Mouse (Mus musculus): ENCODE data around the gene Kiss1r. TPM values are rescaled to one million over a fixed set of nuclear protein-coding genes. Genes with fewer than 3 reads are reported as not detected.

The Kiss1r gene
- polyA plus RNA-seq, 1 experiment from 2014 or later = 0.52 TPM

DNA sequence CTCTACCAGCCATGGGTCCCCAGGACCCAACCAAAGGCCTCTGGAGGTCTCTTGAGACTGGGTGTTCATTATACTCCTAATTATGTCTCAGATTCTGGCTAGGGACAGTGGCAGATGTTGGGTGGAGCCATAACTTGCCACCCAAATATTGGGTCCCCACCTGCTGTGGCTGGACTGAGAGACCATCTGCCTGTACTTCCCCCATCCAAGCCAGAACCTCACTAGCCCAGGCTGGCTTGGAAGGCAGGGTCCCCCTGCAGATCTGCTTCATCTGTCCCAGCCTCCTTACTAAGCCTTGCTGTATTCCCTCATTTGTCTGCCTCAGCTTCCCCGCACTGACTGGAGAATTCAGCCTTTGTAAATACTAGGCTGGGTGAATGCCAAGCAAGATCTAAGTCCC lies 51.4 kb downstream of the Kiss1r start:
- no peak for ATAC-seq
- Histone ChIP-seq H3K36me3 (peaks cover 37% of the 10 kb centered on the region), H3K9ac (no peak overlapping the region), H3K27ac (no peak overlapping the region), H3K4me2 (replicated peaks) (no peak overlapping the region), H3K4me1 (replicated peaks) (peaks cover 9% of the 10 kb centered on the region), H3K27me3 (replicated peaks) (peaks cover 33% of the 10 kb centered on the region), H3K4me3 (replicated peaks) (no peak overlapping the region), H3K9me3 (no peaks in the 10 kb centered on the region)
- WGBS = 72% methylated on average over 1 of the region's 1 CpGs

DNA sequence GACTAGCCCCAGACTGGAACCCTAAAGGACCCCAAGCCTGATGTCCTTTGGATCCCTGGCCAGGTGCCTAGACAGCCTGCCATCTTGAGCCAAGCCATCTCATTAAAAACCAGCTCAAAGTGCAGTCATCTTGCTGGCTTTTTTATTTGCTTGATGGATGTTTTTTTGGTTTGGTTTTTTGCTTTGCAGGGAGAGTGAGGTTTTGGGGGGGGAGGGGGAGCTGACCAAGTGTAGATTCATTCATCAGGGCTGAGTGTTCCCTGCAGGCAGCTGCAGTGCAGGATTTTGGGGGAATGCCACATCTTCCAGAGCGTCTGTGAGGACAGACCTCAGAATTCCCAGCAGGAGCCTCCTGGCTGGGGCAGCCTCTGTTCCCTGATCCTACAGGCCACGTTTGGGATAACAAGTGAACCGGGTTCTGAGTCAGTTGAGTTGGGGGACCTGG lies 52.4 kb downstream of the Kiss1r start:
- H3K4me2 ChIP-seq (replicated peaks) = no peak overlapping the region
- H3K9ac ChIP-seq = no peak overlapping the region
- no peaks in the 10 kb centered on the region for H3K9me3 ChIP-seq
- H3K36me3 ChIP-seq = peaks cover 36% of the 10 kb centered on the region
- no peak for ATAC-seq
- H3K4me3 ChIP-seq (replicated peaks) = no peak overlapping the region
- peaks cover 33% of the 10 kb centered on the region for H3K27me3 ChIP-seq (replicated peaks)
- H3K4me1 ChIP-seq (replicated peaks) = peaks cover 9% of the 10 kb centered on the region
- no peak overlapping the region for H3K27ac ChIP-seq
- WGBS = 16% methylated on average over 3 of the region's 3 CpGs

DNA sequence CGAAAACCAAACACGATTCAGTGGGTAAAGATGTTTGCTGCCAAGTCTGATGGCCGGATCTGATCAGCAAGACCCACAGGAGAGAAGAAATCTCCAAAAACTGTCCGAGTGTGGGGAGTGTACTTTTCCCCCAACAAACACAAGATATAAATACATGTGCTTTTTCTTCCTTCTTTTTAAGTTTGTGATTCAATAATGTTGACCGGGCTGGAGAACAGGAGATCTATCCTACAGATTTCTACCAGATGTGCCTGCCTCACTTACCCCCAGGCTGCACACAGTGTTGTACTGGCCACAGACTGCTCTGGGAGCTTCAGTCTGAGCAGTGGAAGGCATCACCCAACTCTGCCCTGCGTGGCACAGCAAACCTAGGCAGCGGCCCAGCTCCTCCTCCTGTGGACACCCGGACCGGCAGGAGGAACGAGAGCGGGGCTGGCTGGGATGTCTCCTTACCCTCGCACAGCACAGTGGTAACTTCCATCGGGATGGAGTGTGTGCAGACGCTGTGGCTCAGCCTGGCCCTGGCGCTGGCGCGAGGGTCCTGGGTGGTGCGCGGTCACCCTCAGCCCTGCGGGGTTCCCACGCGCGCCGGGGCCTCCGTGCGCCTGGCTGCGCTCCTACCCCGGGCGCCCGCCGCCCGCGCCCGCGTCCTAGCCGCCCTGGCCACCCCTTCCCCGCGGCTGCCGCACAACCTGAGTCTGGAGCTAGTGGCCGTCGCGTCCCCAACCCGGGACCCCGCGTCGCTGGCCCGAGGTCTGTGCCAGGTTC lies 53.8 kb downstream of the Kiss1r start, which contains the start of gene Grin3b:
Grin3b (plus strand) TSS at position 301 of the 768 bp plus-strand sequence.
- H3K36me3 ChIP-seq = peaks cover 29% of the 10 kb centered on the region
- no peaks in the 10 kb centered on the region for H3K9me3 ChIP-seq
- WGBS = 6% methylated on average over 47 of the region's 47 CpGs
- H3K9ac ChIP-seq = peak within 1 kb of the TSS; percentile 52
- peak within 1 kb of the TSS; percentile 43 for H3K4me3 ChIP-seq (replicated peaks)
- ATAC-seq = no peak
- peaks cover 9% of the 10 kb centered on the region for H3K4me1 ChIP-seq (replicated peaks)
- peak within 1 kb of the TSS; percentile 88 for H3K4me2 ChIP-seq (replicated peaks)
- H3K27me3 ChIP-seq (replicated peaks) = peaks cover 33% of the 10 kb centered on the region
- H3K27ac ChIP-seq = no peak within 1 kb of the TSS

DNA sequence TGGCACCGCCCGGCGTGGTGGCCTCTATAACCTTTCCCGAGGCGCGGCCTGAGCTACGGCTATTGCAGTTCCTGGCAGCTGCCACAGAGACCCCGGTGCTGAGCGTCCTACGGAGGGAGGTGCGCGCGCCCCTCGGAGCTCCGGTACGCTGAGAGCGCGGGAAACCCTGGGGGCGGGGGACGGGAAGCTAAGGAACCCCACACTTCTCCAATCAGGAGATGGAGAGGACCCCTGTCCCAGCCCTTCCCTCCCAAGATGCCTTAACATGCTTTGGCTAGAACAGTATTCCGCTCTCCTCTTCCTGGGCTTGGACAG lies 54.4 kb downstream of the Kiss1r start:
- Histone ChIP-seq H3K27ac (no peak overlapping the region), H3K4me2 (replicated peaks) (peak overlapping the region; percentile 88), H3K27me3 (replicated peaks) (peaks cover 33% of the 10 kb centered on the region), H3K9ac (peak overlapping the region; percentile 52), H3K4me3 (replicated peaks) (peak overlapping the region; percentile 43), H3K4me1 (replicated peaks) (peaks cover 9% of the 10 kb centered on the region), H3K9me3 (no peaks in the 10 kb centered on the region), H3K36me3 (peaks cover 32% of the 10 kb centered on the region)
- 3% methylated on average over 21 of the region's 21 CpGs for WGBS
- ATAC-seq = 0 out of 2 replicates have a peak, but pooled peaks have one; percentile 11

Other genes with a start within 250 kb of the Kiss1r start
- 62.8 and 63.0 TPM in 2 replicates for gene Tpgs1, start 247.6 kb upstream of the Kiss1r start, polyA plus RNA-seq (2015; fragmentation: Nextera tagmentation; extraction: Ambion mirVana)
- 137 and 144 TPM in 2 replicates for gene Cdc34, start 234.8 kb upstream of the Kiss1r start, polyA plus RNA-seq (2015; fragmentation: Nextera tagmentation; extraction: Ambion mirVana)
- gene Gzmm, start 228.0 kb upstream of the Kiss1r start, polyA plus RNA-seq (2015; fragmentation: Nextera tagmentation; extraction: Ambion mirVana) = 0.52 and 0.76 TPM in 2 replicates
- 1,119 and 1,131 TPM in 2 replicates for gene Bsg, start 212.5 kb upstream of the Kiss1r start, polyA plus RNA-seq (2015; fragmentation: Nextera tagmentation; extraction: Ambion mirVana)
- 0.18 and 0.23 TPM in 2 replicates for gene Hcn2, start 200.3 kb upstream of the Kiss1r start, polyA plus RNA-seq (2015; fragmentation: Nextera tagmentation; extraction: Ambion mirVana)
- gene Polrmt, start 170.4 kb upstream of the Kiss1r start, polyA plus RNA-seq (2015; fragmentation: Nextera tagmentation; extraction: Ambion mirVana) = 37.8 and 45.5 TPM in 2 replicates
- 0.09 and 0.28 TPM in 2 replicates for gene Fgf22, start 161.9 kb upstream of the Kiss1r start, polyA plus RNA-seq (2015; fragmentation: Nextera tagmentation; extraction: Ambion mirVana)
- gene Rnf126, start 150.0 kb upstream of the Kiss1r start, polyA plus RNA-seq (2015; fragmentation: Nextera tagmentation; extraction: Ambion mirVana) = 89.8 and 91.6 TPM in 2 replicates
- gene Fstl3, start 139.7 kb upstream of the Kiss1r start, polyA plus RNA-seq (2015; fragmentation: Nextera tagmentation; extraction: Ambion mirVana) = 14.0 and 16.1 TPM in 2 replicates
- gene Prss57, start 126.0 kb upstream of the Kiss1r start, polyA plus RNA-seq (2015; fragmentation: Nextera tagmentation; extraction: Ambion mirVana) = 0.09 TPM in 1 of 2 replicates, not detected in the other
- 48.1 and 48.5 TPM in 2 replicates for gene Palm, start 123.4 kb upstream of the Kiss1r start, polyA plus RNA-seq (2015; fragmentation: Nextera tagmentation; extraction: Ambion mirVana)
- gene Misp, start 96.0 kb upstream of the Kiss1r start, polyA plus RNA-seq (2015; fragmentation: Nextera tagmentation; extraction: Ambion mirVana) = 141 and 154 TPM in 2 replicates
- 307 and 314 TPM in 2 replicates for gene Ptbp1, start 62.5 kb upstream of the Kiss1r start, polyA plus RNA-seq (2015; fragmentation: Nextera tagmentation; extraction: Ambion mirVana)
- 3.7 and 3.9 TPM in 2 replicates for gene Prtn3, start 42.5 kb upstream of the Kiss1r start, polyA plus RNA-seq (2015; fragmentation: Nextera tagmentation; extraction: Ambion mirVana)
- gene Plppr3, start 42.3 kb upstream of the Kiss1r start, polyA plus RNA-seq (2015; fragmentation: Nextera tagmentation; extraction: Ambion mirVana) = 31.3 and 32.7 TPM in 2 replicates
- 1.1 and 2.6 TPM in 2 replicates for gene Elane, start 30.7 kb upstream of the Kiss1r start, polyA plus RNA-seq (2015; fragmentation: Nextera tagmentation; extraction: Ambion mirVana)
- not detected in 2 replicates for gene Cfd, start 26.1 kb upstream of the Kiss1r start, polyA plus RNA-seq (2015; fragmentation: Nextera tagmentation; extraction: Ambion mirVana)
- 37.3 and 39.8 TPM in 2 replicates for gene Med16, start 8.0 kb upstream of the Kiss1r start, polyA plus RNA-seq (2015; fragmentation: Nextera tagmentation; extraction: Ambion mirVana)
- gene Gm26602, start 6.1 kb upstream of the Kiss1r start, polyA plus RNA-seq (2015; fragmentation: Nextera tagmentation; extraction: Ambion mirVana) = 17.7 TPM in 1 of 2 replicates, not detected in the other
- gene R3hdm4, start 4.2 kb downstream of the Kiss1r start, polyA plus RNA-seq (2015; fragmentation: Nextera tagmentation; extraction: Ambion mirVana) = 108 and 116 TPM in 2 replicates
- 18.7 and 19.0 TPM in 2 replicates for gene Arid3a, start 10.1 kb downstream of the Kiss1r start, polyA plus RNA-seq (2015; fragmentation: Nextera tagmentation; extraction: Ambion mirVana)
- gene Wdr18, start 43.2 kb downstream of the Kiss1r start, polyA plus RNA-seq (2015; fragmentation: Nextera tagmentation; extraction: Ambion mirVana) = 90.3 and 94.8 TPM in 2 replicates
- gene Grin3b, start 53.7 kb downstream of the Kiss1r start, polyA plus RNA-seq (2015; fragmentation: Nextera tagmentation; extraction: Ambion mirVana) = 0.11 TPM in 2 replicates
- 18.1 and 19.6 TPM in 2 replicates for gene Tmem259, start 67.4 kb downstream of the Kiss1r start, polyA plus RNA-seq (2015; fragmentation: Nextera tagmentation; extraction: Ambion mirVana)
- 239 and 242 TPM in 2 replicates for gene Cnn2, start 71.6 kb downstream of the Kiss1r start, polyA plus RNA-seq (2015; fragmentation: Nextera tagmentation; extraction: Ambion mirVana)
- 3.0 and 3.7 TPM in 2 replicates for gene Abca7, start 79.5 kb downstream of the Kiss1r start, polyA plus RNA-seq (2015; fragmentation: Nextera tagmentation; extraction: Ambion mirVana)
- 6.3 and 6.5 TPM in 2 replicates for gene Arhgap45, start 99.7 kb downstream of the Kiss1r start, polyA plus RNA-seq (2015; fragmentation: Nextera tagmentation; extraction: Ambion mirVana)
- 206 and 218 TPM in 2 replicates for gene Polr2e, start 122.8 kb downstream of the Kiss1r start, polyA plus RNA-seq (2015; fragmentation: Nextera tagmentation; extraction: Ambion mirVana)
- gene Gpx4, start 130.2 kb downstream of the Kiss1r start, polyA plus RNA-seq (2015; fragmentation: Nextera tagmentation; extraction: Ambion mirVana) = 712 and 771 TPM in 2 replicates
- 12.8 and 14.0 TPM in 2 replicates for gene Sbno2, start 188.6 kb downstream of the Kiss1r start, polyA plus RNA-seq (2015; fragmentation: Nextera tagmentation; extraction: Ambion mirVana)
- 14.4 and 21.2 TPM in 2 replicates for gene Stk11, start 198.8 kb downstream of the Kiss1r start, polyA plus RNA-seq (2015; fragmentation: Nextera tagmentation; extraction: Ambion mirVana)
- 701 and 737 TPM in 2 replicates for gene Atp5d, start 221.7 kb downstream of the Kiss1r start, polyA plus RNA-seq (2015; fragmentation: Nextera tagmentation; extraction: Ambion mirVana)
- 4.8 and 5.1 TPM in 2 replicates for gene Cbarp, start 223.9 kb downstream of the Kiss1r start, polyA plus RNA-seq (2015; fragmentation: Nextera tagmentation; extraction: Ambion mirVana)
- gene Midn, start 231.3 kb downstream of the Kiss1r start, polyA plus RNA-seq (2015; fragmentation: Nextera tagmentation; extraction: Ambion mirVana) = 14.1 and 16.1 TPM in 2 replicates
- gene Cirbp, start 249.0 kb downstream of the Kiss1r start, polyA plus RNA-seq (2015; fragmentation: Nextera tagmentation; extraction: Ambion mirVana) = 69.4 and 83.9 TPM in 2 replicates